Mouse (Mus musculus) midbrain, embryonic 11.5 days (tissue): ENCODE data around the gene Pabpn1l. TPM values are rescaled to one million over a fixed set of nuclear protein-coding genes. Genes with fewer than 3 reads are reported as not detected.
A peak's percentile ranks its signal among the peaks of the same experiment; 100 is the strongest.
"Not testable (repeated sequence)": the region's sequence is repeated elsewhere in the genome, so short reads cannot be mapped to it uniquely, and the experiment has no call there.

Experiments
- ATAC-seq: fragments of 200-750 bp; cut with Nextera tagmentation; 2 replicates; pipeline ENCODE4 v1.8.0; 2017; ENCODE audit warnings: moderate TSS enrichment, moderate library complexity; ENCODE audit not compliant: low FRiP score
- DNase-seq: peaks from one replicate; pipeline ENCODE4 v3.0.0; 2015; ENCODE audit warnings: low spot score; ENCODE audit errors: missing footprints
- H3K27ac ChIP-seq: fragments of 300-500 bp; sonication (generic); 2 replicates; pipeline ENCODE4 v1.5.1; 2014; ENCODE audit warnings: low read depth, low read length
- H3K27me3 ChIP-seq: fragments of 300-500 bp; sonication (generic); 2 replicates; pipeline ENCODE4 v1.6.1; 2014; ENCODE audit warnings: mild to moderate bottlenecking, low read length, moderate library complexity, mixed read lengths; ENCODE audit not compliant: control insufficient read depth, insufficient read depth
- H3K36me3 ChIP-seq: fragments of 300-500 bp; sonication (generic); 2 replicates; pipeline ENCODE4 v1.6.1; 2014; ENCODE audit warnings: mild to moderate bottlenecking, low read length, moderate library complexity, mixed read lengths; ENCODE audit not compliant: control insufficient read depth, insufficient read depth
- H3K4me1 ChIP-seq: fragments of 300-500 bp; sonication (generic); 2 replicates; pipeline ENCODE4 v1.6.1; 2014; ENCODE audit warnings: low read length; ENCODE audit not compliant: control insufficient read depth, insufficient read depth
- H3K4me2 ChIP-seq: fragments of 300-500 bp; sonication (generic); 2 replicates; pipeline ENCODE4 v1.6.1; 2014; ENCODE audit warnings: mild to moderate bottlenecking, moderate library complexity
- H3K4me3 ChIP-seq: fragments of 300-500 bp; sonication (generic); 2 replicates; pipeline ENCODE4 v1.5.1; 2014; ENCODE audit warnings: low read depth, low read length
- H3K9ac ChIP-seq: fragments of 300-500 bp; sonication (generic); 2 replicates; pipeline ENCODE4 v1.6.1; 2014; ENCODE audit warnings: low read length
- H3K9me3 ChIP-seq: fragments of 300-500 bp; sonication (generic); 2 replicates; pipeline ENCODE4 v1.6.1; 2016; ENCODE audit warnings: low read length; ENCODE audit not compliant: control insufficient read depth
- WGBS: fragments of 180-500 bp; shearing (Covaris S2); extraction: QIAGEN DNeasy Blood & Tissue Kit; methylation state at CpG from one replicate; pipeline ENCODE4 v1.1.7; 2014; 5-methylcytosine and 5-hydroxymethylcytosine counted together
- polyA plus RNA-seq: library from polyadenylated mRNA; unstranded; fragments of >200 nt; fragmentation: Nextera tagmentation; extraction: Ambion mirVana; gene quantifications from 2 replicates; pipeline ENCODE4 v1.2.1, GENCODE M21; 2014

The Pabpn1l gene
- polyA plus RNA-seq, 1 experiment from 2014 or later, result not detected

- Histone ChIP-seq H3K27ac (peak overlapping the region; percentile 54), H3K27me3 (no peaks in the 10 kb centered on the region), H3K9ac (peak overlapping the region; percentile 20; the same call in 1 of the 2 replicates), H3K9me3 (no peaks in the 10 kb centered on the region), H3K36me3 (no peaks in the 10 kb centered on the region), H3K4me1 (peaks cover 15% of the 10 kb centered on the region), H3K4me2 (no peak overlapping the region), H3K4me3 (no peak overlapping the region)
- 51% methylated on average over 16 of the region's 16 CpGs for WGBS
- ATAC-seq, result peak; percentile 57
- DNase-seq, result peak; percentile 92
Measured at GRCm38 (mm10) chr8:122639521-122640248, 17.1 kb upstream of the Pabpn1l start.

DNA sequence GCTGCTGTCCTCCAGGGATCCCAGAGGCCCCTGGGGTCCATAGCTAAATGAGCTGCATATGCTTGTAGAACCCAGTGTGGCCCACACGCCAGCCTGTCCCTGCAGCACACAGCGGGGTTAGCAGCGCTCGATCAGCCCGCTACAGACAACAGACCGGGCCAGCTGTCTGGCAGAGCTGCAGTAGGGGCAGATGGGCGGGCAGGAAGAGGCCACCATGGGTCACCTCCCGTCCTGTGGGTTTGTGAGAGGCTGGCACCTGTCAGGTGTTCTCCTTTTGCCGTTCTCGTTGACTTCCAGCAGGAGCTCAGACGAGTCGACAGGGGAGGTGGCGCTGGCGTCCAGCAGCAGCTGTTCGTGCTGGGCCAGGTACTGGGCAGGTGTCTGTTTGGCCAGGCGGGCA lies 16.1 kb upstream of the Pabpn1l start:
- 78% methylated on average over 16 of the region's 16 CpGs for WGBS
- H3K36me3 ChIP-seq, result no peaks in the 10 kb centered on the region
- DNase-seq (no peak), ATAC-seq (no peak)
- no peak overlapping the region for H3K9ac ChIP-seq
- H3K27me3 ChIP-seq, result no peaks in the 10 kb centered on the region
- 0 out of 2 replicates have a peak overlapping the region, but pooled peaks have one; percentile 9 for H3K27ac ChIP-seq
- H3K9me3 ChIP-seq, result no peaks in the 10 kb centered on the region
- H3K4me1 ChIP-seq, result peaks cover 15% of the 10 kb centered on the region
- H3K4me2 ChIP-seq, result no peak overlapping the region
- H3K4me3 ChIP-seq, result no peak overlapping the region

DNA sequence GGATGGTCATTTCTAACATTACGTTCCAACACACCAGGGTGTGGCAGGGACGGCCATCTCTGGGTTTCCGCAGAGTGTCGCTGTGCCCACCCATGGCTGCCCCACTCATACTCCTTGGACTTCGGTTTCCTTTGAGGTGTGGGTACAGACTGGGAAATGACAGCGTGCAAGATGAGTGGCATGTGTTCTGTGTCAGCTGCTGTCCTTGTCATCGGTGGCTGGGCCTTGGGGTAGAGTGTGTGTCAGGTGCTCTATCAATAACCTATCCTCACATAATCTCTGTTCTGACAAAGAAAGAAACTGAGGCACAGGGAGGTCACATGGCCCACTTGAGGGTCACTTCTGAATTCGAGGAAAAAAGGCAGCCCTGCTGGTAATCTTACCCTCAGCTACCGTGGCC lies 14.7 kb upstream of the Pabpn1l start:
- WGBS, result 88% methylated on average over 9 of the region's 9 CpGs
- ATAC-seq, result no peak

GRCm38 (mm10) chr8:122636803-122637175 lies 14.2 kb upstream of the Pabpn1l start:
- ATAC-seq (no peak), DNase-seq (no peak)
- no peaks in the 10 kb centered on the region for H3K36me3 ChIP-seq
- H3K27ac ChIP-seq, result no peak overlapping the region
- H3K4me1 ChIP-seq, result peaks cover 15% of the 10 kb centered on the region
- H3K4me2 ChIP-seq, result no peak overlapping the region
- H3K4me3 ChIP-seq, result no peak overlapping the region
- H3K9me3 ChIP-seq, result no peaks in the 10 kb centered on the region
- 78% methylated on average over 9 of the region's 9 CpGs for WGBS
- no peaks in the 10 kb centered on the region for H3K27me3 ChIP-seq
- H3K9ac ChIP-seq, result no peak overlapping the region

More for the DNA sequence above, 14.7 kb upstream of the Pabpn1l start:
- Histone ChIP-seq H3K4me3 (no peak overlapping the region), H3K4me1 (peaks cover 15% of the 10 kb centered on the region), H3K4me2 (no peak overlapping the region), H3K27ac (no peak overlapping the region), H3K9me3 (no peaks in the 10 kb centered on the region), H3K36me3 (no peaks in the 10 kb centered on the region), H3K27me3 (no peaks in the 10 kb centered on the region), H3K9ac (no peak overlapping the region)
- no peak for DNase-seq

GRCm38 (mm10) chr8:122635878-122636802 lies 13.6 kb upstream of the Pabpn1l start:
- Histone ChIP-seq H3K4me2 (no peak overlapping the region), H3K27me3 (no peaks in the 10 kb centered on the region), H3K9ac (no peak overlapping the region), H3K27ac (no peak overlapping the region), H3K4me1 (peaks cover 15% of the 10 kb centered on the region), H3K9me3 (no peaks in the 10 kb centered on the region), H3K4me3 (no peak overlapping the region), H3K36me3 (no peaks in the 10 kb centered on the region)
- DNase-seq (no peak), ATAC-seq (no peak)
- 79% methylated on average over 14 of the region's 14 CpGs for WGBS

DNA sequence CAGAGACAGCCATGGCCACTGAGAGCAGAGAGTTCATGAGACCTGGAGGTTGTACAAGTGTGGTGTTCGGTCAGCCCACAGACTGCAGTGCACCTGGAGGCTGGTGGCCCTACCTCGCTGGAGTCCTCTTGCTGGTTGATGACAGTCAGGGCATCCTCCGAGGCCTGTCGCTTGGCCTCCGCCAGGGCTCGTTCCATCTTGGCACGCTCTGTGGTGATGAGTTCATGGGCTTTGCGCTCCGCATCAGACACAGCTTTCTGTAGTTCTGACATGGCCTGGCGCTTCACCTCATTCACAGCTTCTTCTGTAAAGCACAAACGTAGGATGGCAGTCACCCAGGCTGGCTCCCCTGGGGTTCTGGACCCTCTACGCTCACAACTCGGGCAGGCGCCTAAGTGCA lies 10.7 kb upstream of the Pabpn1l start:
- WGBS, result 94% methylated on average over 14 of the region's 14 CpGs
- no peak for ATAC-seq
- no peak for DNase-seq
- Histone ChIP-seq H3K27me3 (no peaks in the 10 kb centered on the region; the same call in 1 of the 2 replicates), H3K4me3 (no peak overlapping the region), H3K4me2 (no peak overlapping the region), H3K9ac (no peak overlapping the region), H3K36me3 (no peaks in the 10 kb centered on the region), H3K4me1 (no peaks in the 10 kb centered on the region; the same call in none of the 2 replicates), H3K27ac (no peak overlapping the region), H3K9me3 (no peaks in the 10 kb centered on the region)

DNA sequence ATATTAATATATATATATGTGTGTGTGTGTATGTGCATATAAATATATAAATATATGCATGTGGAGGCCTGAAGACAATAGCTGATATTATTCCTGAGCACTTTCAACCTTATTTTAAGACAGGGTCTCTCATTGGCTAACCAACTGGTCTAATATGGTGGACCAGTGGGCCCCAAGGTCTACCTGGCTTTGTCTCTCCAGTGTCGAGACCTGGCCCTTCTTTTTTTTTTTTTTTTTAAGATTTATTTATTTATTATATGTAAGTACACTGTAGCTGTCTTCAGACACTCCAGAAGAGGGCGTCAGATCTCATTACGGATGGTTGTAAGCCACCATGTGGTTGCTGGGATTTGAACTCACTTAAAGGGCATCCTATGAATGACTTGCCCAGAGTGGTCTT lies 9.6 kb upstream of the Pabpn1l start:
- not testable (repeated sequence) for H3K27me3 ChIP-seq, H3K27ac ChIP-seq, DNase-seq, H3K4me1 ChIP-seq, H3K4me3 ChIP-seq, H3K9ac ChIP-seq, H3K36me3 ChIP-seq, H3K4me2 ChIP-seq, ATAC-seq, H3K9me3 ChIP-seq
- 87% methylated on average over 3 of the region's 3 CpGs for WGBS

DNA sequence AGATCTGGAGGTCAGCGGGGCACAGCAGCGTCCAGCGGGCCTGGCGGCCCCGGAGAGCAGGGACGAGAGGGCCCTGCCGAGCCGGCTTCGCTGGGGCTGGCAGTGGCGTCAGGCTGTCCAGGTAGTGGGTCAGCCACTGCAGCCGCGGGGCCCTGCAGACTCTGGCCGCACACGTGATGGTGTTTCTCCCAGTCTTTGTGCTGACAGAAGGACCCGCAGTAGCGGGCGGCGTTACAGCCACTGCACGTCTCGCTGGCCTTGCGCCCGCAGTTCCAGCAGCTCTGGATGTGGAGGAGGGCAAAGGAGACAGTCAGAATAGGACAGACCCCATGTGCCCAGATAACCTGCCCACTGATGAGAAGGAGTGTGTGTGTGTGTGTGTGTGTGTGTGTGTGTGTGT lies 8.2 kb upstream of the Pabpn1l start:
- 54% methylated on average over 22 of the region's 22 CpGs for WGBS
- DNase-seq (no peak), ATAC-seq (no peak)
- Histone ChIP-seq H3K9me3 (no peaks in the 10 kb centered on the region), H3K4me1 (no peaks in the 10 kb centered on the region; the same call in 1 of the 2 replicates), H3K4me3 (no peak overlapping the region), H3K9ac (no peak overlapping the region), H3K36me3 (no peaks in the 10 kb centered on the region), H3K27ac (no peak overlapping the region), H3K4me2 (no peak overlapping the region; the same call in 1 of the 2 replicates), H3K27me3 (no peaks in the 10 kb centered on the region; the same call in 1 of the 2 replicates)

GRCm38 (mm10) chr8:122629388-122629787 lies 6.8 kb upstream of the Pabpn1l start:
- H3K4me3 ChIP-seq, result no peak overlapping the region
- H3K27ac ChIP-seq, result no peak overlapping the region
- no peaks in the 10 kb centered on the region; the same call in 1 of the 2 replicates for H3K4me1 ChIP-seq
- no peak for DNase-seq
- H3K9me3 ChIP-seq, result no peaks in the 10 kb centered on the region
- H3K27me3 ChIP-seq, result no peaks in the 10 kb centered on the region; the same call in 1 of the 2 replicates
- no peak overlapping the region for H3K4me2 ChIP-seq
- no peaks in the 10 kb centered on the region for H3K36me3 ChIP-seq
- H3K9ac ChIP-seq, result no peak overlapping the region
- ATAC-seq, result no peak
- 16% methylated on average over 10 of the region's 10 CpGs for WGBS
